Mouse (Mus musculus): ENCODE results near the gene Dtx3. TPM values are rescaled to one million over a fixed set of nuclear protein-coding genes. Genes with fewer than 3 reads are reported as not detected.

Dtx3 gene
- total RNA-seq (2023), result 13.5 and 23.8 TPM in 2 replicates

DNA sequence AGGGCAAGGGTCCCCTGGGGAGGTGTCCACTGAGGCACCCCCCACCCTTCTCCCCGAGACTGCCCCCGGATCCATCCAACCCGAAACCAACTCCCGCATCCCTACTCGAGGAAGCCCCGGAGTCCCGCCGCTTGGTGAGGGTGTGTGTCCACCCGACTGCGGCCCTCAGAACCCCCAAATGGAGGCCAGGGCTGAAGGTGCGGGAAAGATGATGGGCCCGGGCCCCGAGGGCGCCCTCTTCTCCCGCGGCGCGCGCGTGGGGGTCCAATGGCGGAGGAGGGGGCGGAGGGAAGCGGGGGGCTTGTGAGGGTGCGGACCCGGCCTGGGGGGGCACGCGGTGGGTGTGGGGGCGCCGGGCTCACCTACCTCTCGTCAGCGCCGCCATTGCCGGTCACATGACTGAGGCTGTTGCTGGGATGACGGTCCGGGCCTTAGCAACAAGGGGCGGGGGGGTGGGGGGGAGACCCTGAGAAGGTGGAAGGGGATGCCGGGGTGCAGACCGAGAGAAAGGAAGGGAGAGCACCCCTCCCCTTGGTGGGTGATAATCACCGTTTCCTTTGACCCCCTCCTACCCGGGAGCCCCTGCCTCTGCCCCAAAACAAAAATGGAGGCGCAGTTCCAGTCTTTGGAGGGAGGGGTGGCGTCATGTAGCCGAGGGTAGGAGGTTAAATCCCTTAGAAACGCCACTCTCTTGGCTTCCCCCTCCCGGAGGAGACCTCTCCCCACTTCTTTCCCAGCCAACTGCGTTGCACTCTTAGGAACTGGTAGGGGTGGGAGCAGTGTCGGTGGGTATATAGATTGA, at the start of gene Dtx3:
Dtx3 (minus strand) TSS at position 401 of the 802 bp plus-strand sequence.

DNA sequence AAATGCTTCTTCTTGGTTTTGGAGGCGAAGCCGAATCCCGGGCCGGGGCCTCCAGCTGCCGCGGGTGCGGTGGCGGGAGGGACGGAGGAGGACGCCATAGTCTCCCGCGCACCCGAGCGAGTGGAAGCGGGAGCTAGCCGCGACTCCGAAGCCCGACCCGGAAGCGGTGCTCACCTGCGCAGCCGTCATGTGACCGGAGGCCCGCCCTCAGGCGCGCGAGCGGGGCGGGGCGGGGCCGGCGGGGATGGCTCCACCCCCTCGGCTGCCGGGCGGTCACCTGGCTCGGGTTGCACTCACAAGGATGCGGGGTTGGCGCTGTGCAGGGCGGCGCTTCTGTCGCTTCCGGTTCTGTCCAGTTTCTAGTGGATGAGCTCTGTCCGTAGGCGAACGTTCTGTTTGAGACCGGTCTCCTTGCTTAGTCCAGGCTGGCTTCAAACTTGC, 15.9 kb upstream of the Dtx3 start, which contains the start of gene Pip4k2c:
Pip4k2c (minus strand) TSS at position 172 of the 441 bp plus-strand sequence.

DNA sequence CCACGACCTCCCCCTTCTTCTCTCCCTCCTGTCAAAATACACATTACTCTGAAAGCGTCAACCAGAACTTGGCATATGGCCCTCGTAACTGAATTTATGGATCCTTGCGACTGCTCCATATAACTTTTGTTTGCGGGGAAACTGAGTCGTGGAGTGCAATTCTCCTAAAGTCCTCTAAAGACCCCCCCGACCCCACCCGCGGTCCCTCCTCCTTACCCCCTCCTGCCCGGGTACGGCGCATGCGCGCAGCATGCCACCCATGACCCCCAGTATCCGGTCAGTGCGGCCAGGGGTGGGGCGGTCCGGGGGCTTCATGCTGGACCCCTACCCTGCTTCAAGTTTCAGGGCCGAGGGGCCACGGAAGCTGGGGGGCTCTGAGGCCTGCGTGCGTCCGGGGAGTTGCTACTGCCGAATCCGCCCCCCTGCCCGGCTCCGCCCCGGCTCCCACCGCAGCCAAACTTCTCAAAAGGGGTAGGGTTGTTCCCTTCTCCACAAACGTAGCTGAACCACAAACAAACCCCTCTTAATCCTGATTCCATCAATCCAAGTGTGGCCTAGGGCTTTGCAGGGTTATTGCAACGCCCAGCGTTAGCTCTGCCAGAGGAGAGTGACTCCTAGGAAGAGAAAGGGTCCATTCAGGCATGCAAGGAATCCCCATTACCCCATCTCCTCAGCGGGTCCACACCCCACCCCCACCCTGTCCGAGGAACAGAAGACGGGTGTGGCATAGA, 5.7 kb downstream of the Dtx3 start, which contains the start of gene Arhgef25:
Arhgef25 (minus strand) TSS at position 433 of the 731 bp plus-strand sequence.

DNA sequence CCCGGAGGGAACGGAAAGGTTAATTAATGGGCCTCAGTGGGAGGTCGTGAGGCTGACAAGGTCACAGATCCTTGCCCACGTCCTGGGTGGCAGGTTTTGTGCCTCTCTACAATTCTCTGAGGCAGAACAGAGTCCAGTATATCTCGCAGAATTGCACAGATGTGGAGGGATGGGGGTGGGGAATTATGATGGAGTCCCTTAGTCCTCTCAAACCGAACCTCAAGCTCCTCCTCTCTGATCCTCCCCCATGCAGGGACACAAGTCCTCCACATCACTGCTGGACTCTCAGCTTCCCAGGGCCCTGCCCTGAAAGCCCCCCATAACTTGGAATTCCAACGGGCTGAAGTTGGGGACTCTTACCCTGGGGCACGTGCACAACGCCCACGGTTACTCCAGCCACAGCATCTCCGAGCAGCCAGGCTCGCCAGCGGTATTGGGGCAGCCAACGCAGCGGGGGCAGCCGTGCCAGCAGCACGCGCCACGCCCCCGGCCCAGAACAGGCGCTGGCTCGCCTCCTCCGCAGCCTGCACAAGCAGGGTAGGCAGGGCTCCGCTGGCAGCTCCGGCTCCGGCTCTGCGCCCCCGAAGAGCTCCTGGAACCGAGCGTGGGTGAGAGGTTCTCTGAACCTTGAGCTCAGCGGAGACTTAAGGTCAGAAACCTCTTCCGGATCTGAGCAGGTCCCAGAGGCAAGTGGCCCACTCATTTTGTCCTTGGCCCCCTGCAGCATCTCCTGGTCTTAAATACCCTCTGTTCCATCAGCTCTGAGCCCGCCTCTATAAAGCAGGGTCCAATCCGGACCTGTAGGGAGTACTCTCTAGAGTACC, 15.4 kb downstream of the Dtx3 start, which contains the start of gene Slc26a10:
Slc26a10 (minus strand) TSS at position 775 of the 824 bp plus-strand sequence.

GRCm38 (mm10) chr10:127164631-127165353, 30.7 kb downstream of the Dtx3 start, which contains the start of gene B4galnt1:
B4galnt1 (plus strand) TSS chr10:127165225.

Other genes starting within 250 kb of the Dtx3 start
- gene Ctdsp2, start 217.0 kb downstream of the Dtx3 start, total RNA-seq (2023), result 110 and 128 TPM in 2 replicates
- gene Avil, start 195.0 kb downstream of the Dtx3 start, total RNA-seq (2023), result 0.19 TPM in 1 of 2 replicates, not detected in the other
- gene Tsfm, start 164.9 kb downstream of the Dtx3 start, total RNA-seq (2023), result 8.8 and 10.2 TPM in 2 replicates
- gene Mettl1, start 154.3 kb downstream of the Dtx3 start, total RNA-seq (2023), result 1.9 and 3.1 TPM in 2 replicates
- gene Eef1akmt3, start 154.2 kb downstream of the Dtx3 start, total RNA-seq (2023), result not detected in 2 replicates
- not detected in 2 replicates for gene Cyp27b1, start 147.5 kb downstream of the Dtx3 start, total RNA-seq (2023)
- not detected in 2 replicates for gene March9, start 135.5 kb downstream of the Dtx3 start, total RNA-seq (2023)
- 64.9 and 82.5 TPM in 2 replicates for gene Cdk4, start 132.2 kb downstream of the Dtx3 start, total RNA-seq (2023)
- gene Tspan31, start 125.5 kb downstream of the Dtx3 start, total RNA-seq (2023), result 21.0 and 21.9 TPM in 2 replicates
- gene Agap2, start 120.4 kb downstream of the Dtx3 start, total RNA-seq (2023), result 48.7 and 56.4 TPM in 2 replicates
- 96.0 and 111 TPM in 2 replicates for gene Os9, start 74.6 kb downstream of the Dtx3 start, total RNA-seq (2023)
- 90.5 and 91.7 TPM in 2 replicates for gene B4galnt1, start 30.5 kb downstream of the Dtx3 start, total RNA-seq (2023)
- not detected in 2 replicates for gene Slc26a10, start 15.1 kb downstream of the Dtx3 start, total RNA-seq (2023)
- not detected in 2 replicates for gene Arhgef25, start 5.6 kb downstream of the Dtx3 start, total RNA-seq (2023)
- gene Pip4k2c, start 15.9 kb upstream of the Dtx3 start, total RNA-seq (2023), result 34.4 and 42.1 TPM in 2 replicates
- 0.07 and 0.47 TPM in 2 replicates for gene Kif5a, start 67.6 kb upstream of the Dtx3 start, total RNA-seq (2023)
- 108 and 131 TPM in 2 replicates for gene Dctn2, start 70.6 kb upstream of the Dtx3 start, total RNA-seq (2023)
- 168 and 220 TPM in 2 replicates for gene Mbd6, start 93.3 kb upstream of the Dtx3 start, total RNA-seq (2023)
- gene Mars, start 116.1 kb upstream of the Dtx3 start, total RNA-seq (2023), result 36.6 and 41.9 TPM in 2 replicates
- gene Arhgap9, start 126.2 kb upstream of the Dtx3 start, total RNA-seq (2023), result 251 and 319 TPM in 2 replicates
- gene Gli1, start 146.2 kb upstream of the Dtx3 start, total RNA-seq (2023), result not detected in 2 replicates
- gene Inhbe, start 158.7 kb upstream of the Dtx3 start, total RNA-seq (2023), result not detected in 2 replicates
- not detected in 2 replicates for gene Inhbc, start 174.7 kb upstream of the Dtx3 start, total RNA-seq (2023)
- 101 and 111 TPM in 2 replicates for gene R3hdm2, start 184.6 kb upstream of the Dtx3 start, total RNA-seq (2023)